Mouse (Mus musculus) layer of hippocampus, adult 6 months (tissue): ENCODE results near the gene Bmx. TPM values are rescaled to one million over a fixed set of nuclear protein-coding genes. Genes with fewer than 3 reads are reported as not detected.

ENCODE experiments used
- long read RNA-seq, 2 experiments: library from polyadenylated mRNA; unstranded; transcript quantifications; one replicate each; pipeline ENCODE4 v2.0.0; 2019 to 2020
- polyA plus RNA-seq: library from polyadenylated mRNA; unstranded; fragments of <200 nt; fragmentation: Nextera tagmentation; gene quantifications from 2 replicates; pipeline ENCODE4 v1.2.3, GENCODE M21; 2021

The Bmx gene
- 0.19 and 0.33 TPM in 2 replicates for polyA plus RNA-seq
- long read RNA-seq, experiment 1, partial matches to known transcripts, result 1 of 1 reads
- long read RNA-seq, experiment 1, other reads (novel, unspliced or antisense), result 0 of 1 reads
- long read RNA-seq, experiment 2, partial matches to known transcripts, result 0 of 3 reads
- long read RNA-seq, experiment 2, other reads (novel, unspliced or antisense), result 0 of 3 reads

GRCm38 (mm10) chrX:164258057-164258456, at the start of gene Bmx:
Gene Bmx (minus strand): TSS chrX:164258193.

GRCm38 (mm10) chrX:164269285-164269761, 11.3 kb upstream of the Bmx start, which contains the start of gene Pir:
Gene Pir (plus strand): TSS chrX:164269371.

Other genes starting within 250 kb of the Bmx start
- gene Car5b, start 230.2 kb downstream of the Bmx start, polyA plus RNA-seq, result 0.39 and 0.48 TPM in 2 replicates
- gene Siah1b, start 181.7 kb downstream of the Bmx start, polyA plus RNA-seq, result 11.8 and 11.9 TPM in 2 replicates
- 3.3 TPM in 1 of 2 replicates, not detected in the other for gene Cltrn, start 169.4 kb downstream of the Bmx start, polyA plus RNA-seq
- 0.31 and 0.48 TPM in 2 replicates for gene Ace2, start 118.9 kb downstream of the Bmx start, polyA plus RNA-seq
- 13.2 and 13.9 TPM in 2 replicates for gene Pir, start 11.2 kb upstream of the Bmx start, polyA plus RNA-seq
- 2.1 and 2.3 TPM in 2 replicates for gene Vegfd, start 115.2 kb upstream of the Bmx start, polyA plus RNA-seq
- 2.0 and 2.2 TPM in 2 replicates for gene Piga, start 161.6 kb upstream of the Bmx start, polyA plus RNA-seq
- gene Asb11, start 178.8 kb upstream of the Bmx start, polyA plus RNA-seq, result 1.7 and 1.8 TPM in 2 replicates
- not detected in 2 replicates for gene Asb9, start 248.1 kb upstream of the Bmx start, polyA plus RNA-seq